ENCODE assay signal across 8 mouse cellular contexts in the genomic region with DNA sequence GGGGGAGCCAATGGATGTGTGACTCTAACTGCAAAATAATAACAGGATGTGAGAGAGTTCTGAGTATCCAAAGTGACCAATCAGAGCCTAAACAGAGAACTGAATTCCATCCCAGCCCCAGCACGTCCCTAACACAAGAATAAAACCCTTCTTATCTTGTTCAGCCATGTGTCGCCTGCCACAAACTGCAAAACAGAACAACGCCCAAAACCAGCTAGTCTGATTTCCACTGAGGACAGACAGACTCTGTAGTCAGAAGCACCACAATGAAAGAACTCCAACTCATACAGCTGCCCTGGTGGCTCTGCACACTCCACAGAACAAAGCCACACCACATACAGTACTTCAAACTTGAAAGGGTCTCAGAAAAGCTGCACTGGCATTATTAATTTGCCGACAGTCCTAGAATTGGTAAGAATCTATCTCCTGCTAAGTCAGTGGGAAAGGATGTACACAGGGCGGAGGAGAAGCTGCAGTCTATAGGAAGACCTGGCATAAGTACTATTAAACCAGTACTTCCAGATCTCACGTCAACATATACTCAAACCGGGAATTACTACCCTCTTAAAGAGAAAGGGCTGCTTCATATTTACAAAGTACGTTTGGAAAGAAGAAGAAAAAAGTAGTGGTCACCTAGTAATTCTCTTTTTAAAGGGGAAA. TPM values are rescaled to one million over a fixed set of nuclear protein-coding genes. Genes with fewer than 3 reads are reported as not detected.
DNase-seq lines count a peak whose midpoint lies in the region; ATAC-seq lines count a peak whose summit lies in the region.

No protein-coding gene starts in this region.

- DNase-seq in A20 (ENCODE audit: low read depth, low spot score) = peak; percentile 53
- peak; percentile 49 to 56 for DNase-seq in heart, postnatal 10 days
- DNase-seq in lung, postnatal 36 days = peak; percentile 68
- DNase-seq in cerebellum, adult 11-12 months = no peak
- no peak for DNase-seq in layer of hippocampus, adult 9-11 months
- no peak for DNase-seq in urinary bladder, postnatal 4 days (ENCODE audit: low spot score in 2 of 2)
- no peak for DNase-seq in frontal cortex, postnatal 10 days (ENCODE audit: low spot score in 2 of 2)

- intact Hi-C loops in heart, postnatal 10 days (cut with DNase I) = loop anchor here (5.0 kb wide), 1 partner anchor 60 kb away; no protein-coding TSS in a partner anchor

- peak; percentile 81 for ATAC-seq in common myeloid progenitor, adult 5-6 weeks (replicated peaks; ENCODE audit: low read depth, poor library complexity, severe bottlenecking)

RNA-seq across cellular contexts. Expression of gene Arhgef12, which starts 5.0 kb away (rescaled TPM):
- 8.4 and 10.0 TPM in 2 replicates for total RNA-seq in common myeloid progenitor, adult 5-6 weeks (2017)
- 100 to 1,000 TPM; 167 to 181 TPM for total RNA-seq in heart, postnatal 10 days (2021)

RNA-seq across cellular contexts. Expression of gene Tmem136, which starts 14.3 kb away (rescaled TPM):
- 0.05 TPM in 1 of 2 replicates, not detected in the other for total RNA-seq in common myeloid progenitor, adult 5-6 weeks (2017)
- total RNA-seq in heart, postnatal 10 days (2021) = 1 to 10 TPM; 7.4 to 9.1 TPM

Comparison
In these comparisons a context has a peak if more than half of its experiments do, and no peak if none do; other contexts are left out.
1. DNase-seq: peak in A20 (single experiment), heart, postnatal 10 days (2 of 2) and lung, postnatal 36 days (single experiment); none in cerebellum, adult 11-12 months (single experiment), layer of hippocampus, adult 9-11 months (single experiment), urinary bladder, postnatal 4 days (0 of 2) and frontal cortex, postnatal 10 days (0 of 2).
2. RNA of gene Arhgef12, which starts 5.0 kb away (total RNA-seq): 167 to 181 TPM in heart, postnatal 10 days; 8.4 to 10.0 TPM in common myeloid progenitor, adult 5-6 weeks; every median in the first group is over 10 times any median in the second.